11 mouse cellular contexts compared by ENCODE assay signal in genomic region chr12:71613326-71613725, GRCm38 (mm10).
DNase-seq lines count a peak whose midpoint lies in the region; ATAC-seq lines count a peak whose summit lies in the region.
"Had no signal": no experiment of that assay in that cellular context is flagged by ENCODE, and none has a peak within 500 bp of the region (broad histone marks: within the 10 kb centered on the region; RNA-seq: fewer than 3 reads in every experiment).

No protein-coding gene starts in this region.

- DNase-seq in gastrocnemius, adult 18-20 months (ENCODE audit: low spot score) = peak; percentile 56
- DNase-seq in gastrocnemius, postnatal 4 days (ENCODE audit: low spot score in 2 of 2) = no peak
- peak; percentile 71 for DNase-seq in adrenal gland, postnatal 14 days
- peak; percentile 35 for DNase-seq in heart, postnatal 4 days
- peak; percentile 21 to 55 for DNase-seq in lung, postnatal 4 days
- DNase-seq in retina, embryonic 14.5 days (ENCODE audit: low spot score) = no peak
- DNase-seq in cerebellum, postnatal 14 days = no peak
- DNase-seq: right cerebral cortex, postnatal 14 days; thymus, postnatal 4 days had no signal

- ATAC-seq in liver, embryonic 12.5 days = no peak

- H3K4me1 ChIP-seq in liver, embryonic 12.5 days = no peaks in the 10 kb centered on the region

- H3K36me3 ChIP-seq in liver, embryonic 12.5 days = no peaks in the 10 kb centered on the region

- no peak overlapping the region for H3K4me3 ChIP-seq in liver, embryonic 12.5 days
- H3K4me3 ChIP-seq: left cerebral cortex, adult 2 months had no signal

- H3K9me3 ChIP-seq in liver, embryonic 12.5 days (replicated peaks) = no peaks in the 10 kb centered on the region

- no peak overlapping the region for H3K4me2 ChIP-seq in liver, embryonic 12.5 days

- no peak overlapping the region for H3K27ac ChIP-seq in liver, embryonic 12.5 days
- H3K27ac ChIP-seq: left cerebral cortex, adult 2 months had no signal

- H3K9ac ChIP-seq in liver, embryonic 12.5 days = no peak overlapping the region

- 73% methylated on average over 8 of the region's 8 CpGs for WGBS in liver, embryonic 12.5 days (ENCODE audit: insufficient replicate concordance)

- H3K27me3 ChIP-seq in liver, embryonic 12.5 days (replicated peaks) = no peaks in the 10 kb centered on the region

Comparison
In these comparisons a context has a peak if more than half of its experiments do, and no peak if none do; other contexts are left out.
1. DNase-seq: peak in gastrocnemius, adult 18-20 months (single experiment), adrenal gland, postnatal 14 days (single experiment), heart, postnatal 4 days (single experiment) and lung, postnatal 4 days (2 of 2); none in gastrocnemius, postnatal 4 days (0 of 2), retina, embryonic 14.5 days (single experiment) and cerebellum, postnatal 14 days (0 of 2).